Mouse (Mus musculus) heart, adult 9 months (tissue): ENCODE measurements around the gene Dmxl2.

Experiments used
- DNase-seq, 2 experiments: peaks; one replicate each; pipeline ENCODE4 v3.0.0; 2022; ENCODE audit warnings: low spot score in 2 of 2

Dmxl2 gene

DNA sequence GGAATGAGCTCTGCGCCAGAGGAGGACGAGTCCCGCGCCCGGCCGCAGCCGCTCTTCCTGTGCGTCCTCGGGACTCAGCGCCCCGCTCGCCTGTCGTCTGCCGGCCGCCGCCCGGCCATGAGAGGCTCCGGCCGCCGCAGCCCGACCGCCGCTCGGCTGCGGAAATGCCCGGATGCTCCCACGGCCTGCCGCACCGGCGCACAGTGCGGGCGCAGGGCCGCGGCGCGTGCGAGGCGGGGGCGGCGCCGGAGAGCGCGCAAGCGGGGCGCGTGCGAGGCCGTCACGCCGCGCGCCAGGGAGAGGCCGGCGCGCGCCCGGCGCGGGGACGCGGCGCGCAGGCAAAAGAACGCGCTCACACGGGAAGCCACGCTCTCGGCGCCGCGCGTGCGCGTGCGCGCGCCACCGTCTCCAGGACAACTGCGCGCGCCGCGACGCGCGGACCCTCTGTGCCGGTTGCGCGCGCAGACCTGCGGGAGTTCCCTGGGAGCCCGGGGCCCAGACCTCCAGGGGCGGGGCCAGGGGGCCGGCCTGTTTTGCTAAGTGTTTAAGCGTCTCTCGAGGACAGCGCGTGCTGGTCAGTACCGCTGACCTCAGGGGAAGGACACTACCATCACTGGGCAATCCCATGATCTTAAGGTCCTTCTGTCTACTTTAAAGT lies at the start of gene Dmxl2:
Gene Dmxl2, minus strand, starts transcription at position 174 of the 658 bp plus-strand sequence.
- peak; percentile 92 for DNase-seq

GRCm38 (mm10) chr9:54549433-54549832 lies 48.0 kb upstream of the Dmxl2 start:
- DNase-seq: no peak

DNA sequence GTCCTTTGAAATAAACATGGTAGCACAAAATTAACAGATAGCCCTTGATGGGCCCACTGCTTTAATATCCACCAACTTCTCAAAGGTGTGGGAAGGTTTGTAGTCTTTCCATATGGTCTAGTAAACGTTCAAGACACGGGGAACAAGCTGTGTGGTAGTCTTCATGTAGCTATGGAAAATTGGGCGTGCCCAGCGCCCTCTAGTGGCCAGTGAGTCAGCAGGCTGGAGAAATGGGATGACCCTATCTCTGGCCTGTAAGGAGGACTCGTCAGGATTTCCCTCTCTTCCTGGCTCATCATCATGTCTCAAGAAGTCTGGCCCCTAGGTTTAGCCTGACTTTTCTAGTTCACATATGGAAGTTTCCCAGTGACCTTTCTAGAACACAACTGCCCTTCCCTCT lies 46.1 kb upstream of the Dmxl2 start:
- peak in 1 of 2 experiments; percentile 28 for DNase-seq

- DNase-seq: no peak
Measured at GRCm38 (mm10) chr9:54544954-54545315, 43.5 kb upstream of the Dmxl2 start.

- no peak for DNase-seq
Measured at GRCm38 (mm10) chr9:54544212-54544953, 43.0 kb upstream of the Dmxl2 start.

GRCm38 (mm10) chr9:54540801-54541200 lies 39.4 kb upstream of the Dmxl2 start:
- DNase-seq: no peak

DNA sequence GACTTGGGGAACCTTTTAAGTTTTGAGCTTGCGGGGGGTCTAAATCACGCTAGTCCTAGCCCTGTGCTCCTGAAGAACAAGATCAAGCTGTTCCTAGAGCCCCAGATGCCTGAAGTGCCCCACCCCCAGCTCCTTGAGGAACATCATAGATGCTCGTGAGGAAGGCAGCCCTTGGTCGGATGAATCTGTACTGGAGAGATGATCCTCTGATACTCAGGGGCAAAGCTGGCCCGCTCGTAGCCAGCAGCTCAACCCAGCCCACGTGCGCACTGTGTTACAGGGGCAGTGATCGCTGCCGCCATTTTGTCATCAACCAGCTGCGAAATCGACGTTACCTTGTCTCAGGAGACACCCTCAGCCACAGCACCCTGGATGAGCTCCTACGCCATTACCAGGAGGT lies 37.3 kb upstream of the Dmxl2 start, which contains the start of gene Sh2d7:
Gene Sh2d7, plus strand, starts transcription at position 301 of the 400 bp plus-strand sequence.
- DNase-seq: no peak

DNA sequence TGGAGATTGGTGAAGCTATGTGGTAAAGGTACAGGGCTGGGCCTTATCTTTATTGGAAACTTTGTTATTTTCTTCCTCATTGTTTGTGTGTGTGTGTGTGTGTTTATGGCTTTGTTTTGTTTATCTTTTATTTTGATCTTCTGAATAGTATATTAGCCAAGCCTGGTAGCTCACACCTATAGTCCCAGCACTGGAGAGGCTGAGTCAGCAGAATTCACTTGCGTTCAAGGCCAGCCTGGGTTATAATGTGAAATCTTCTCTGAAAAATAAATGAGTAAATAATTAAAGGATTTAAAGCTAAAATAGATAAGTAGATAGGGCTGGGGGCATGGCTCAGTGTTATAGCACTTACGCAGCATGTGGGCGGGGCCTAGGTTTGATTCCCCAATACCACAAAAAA lies 36.8 kb upstream of the Dmxl2 start:
- no peak for DNase-seq

DNA sequence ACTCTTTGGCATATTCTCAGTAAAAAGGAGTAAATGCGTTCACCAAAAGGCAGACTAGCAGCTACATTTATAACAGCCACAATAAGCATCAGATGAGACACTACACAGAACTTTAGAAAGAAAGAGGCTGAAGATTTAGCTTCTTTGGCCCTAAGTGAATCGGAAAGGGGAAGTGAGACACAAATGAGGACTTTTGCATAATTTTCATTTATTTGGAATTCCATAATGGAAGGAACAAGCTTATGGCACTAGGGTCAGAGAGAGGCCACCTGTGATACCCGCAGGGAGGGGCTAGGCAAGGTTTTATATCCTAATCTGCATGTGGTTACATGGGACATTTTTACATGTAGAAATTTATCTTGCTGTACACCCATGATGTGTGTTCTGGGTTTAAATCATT lies 36.1 kb upstream of the Dmxl2 start:
- DNase-seq: no peak

- no peak for DNase-seq
Measured at GRCm38 (mm10) chr9:54537030-54537429, 35.6 kb upstream of the Dmxl2 start.

GRCm38 (mm10) chr9:54536236-54536635 lies 34.8 kb upstream of the Dmxl2 start:
- no peak for DNase-seq

GRCm38 (mm10) chr9:54533975-54534374 lies 32.5 kb upstream of the Dmxl2 start:
- no peak for DNase-seq

DNA sequence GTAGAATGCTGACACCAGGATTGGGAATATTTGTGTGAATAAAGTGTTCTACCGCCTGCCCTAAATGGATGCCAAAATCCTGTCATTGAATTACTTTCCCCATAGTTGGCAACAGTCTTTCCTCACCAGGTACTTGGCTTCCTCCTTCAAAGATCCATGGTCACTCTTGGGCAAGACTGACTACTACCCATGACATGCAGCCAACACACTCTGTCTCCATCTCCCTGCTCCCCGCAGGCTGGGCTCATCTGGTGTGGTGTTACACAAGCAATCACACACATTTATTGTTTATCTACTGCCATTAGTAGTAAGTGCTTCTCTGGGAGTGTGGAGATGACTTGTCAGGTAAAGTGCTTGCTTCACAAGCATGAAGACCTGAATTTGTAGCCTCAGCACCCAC lies 31.5 kb upstream of the Dmxl2 start:
- DNase-seq: no peak

DNA sequence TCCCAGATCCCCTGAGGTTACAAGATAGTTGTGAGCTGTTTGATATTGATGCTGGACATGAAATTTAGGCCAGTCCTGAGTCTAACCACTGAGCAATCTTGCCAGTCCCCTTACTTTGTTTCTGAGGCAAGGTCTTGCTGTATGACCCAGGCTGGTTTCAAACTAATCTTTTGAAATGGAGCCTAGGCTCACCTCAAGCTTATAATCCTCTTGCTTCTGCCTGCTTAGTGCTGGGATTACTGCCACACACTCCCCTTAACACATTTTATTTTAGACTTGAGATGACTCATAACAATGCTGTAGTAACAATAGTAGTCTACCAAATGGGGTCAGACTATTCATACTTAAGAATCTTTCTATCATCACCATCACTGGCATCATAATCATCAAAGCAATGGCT lies 30.0 kb upstream of the Dmxl2 start:
- no peak for DNase-seq

DNA sequence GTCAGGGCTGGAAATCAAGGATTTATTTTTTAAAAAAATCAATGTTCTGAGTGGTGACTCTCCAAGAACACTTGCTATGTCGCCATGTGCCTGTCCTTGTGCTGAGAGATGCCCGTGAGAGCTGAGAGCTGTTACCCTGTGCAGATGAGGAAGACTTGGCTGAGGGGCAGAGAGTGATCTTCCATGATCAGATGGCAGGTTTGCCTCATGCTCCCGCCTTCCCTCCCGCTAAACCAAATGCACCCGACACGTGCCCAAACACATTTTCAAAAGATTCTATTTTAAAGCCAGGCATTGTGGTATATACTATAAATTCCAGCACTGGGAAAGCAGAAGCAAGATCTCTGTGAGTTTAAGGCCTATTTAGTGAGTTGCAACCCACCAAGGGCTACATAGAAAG lies 29.4 kb upstream of the Dmxl2 start:
- no peak for DNase-seq

DNA sequence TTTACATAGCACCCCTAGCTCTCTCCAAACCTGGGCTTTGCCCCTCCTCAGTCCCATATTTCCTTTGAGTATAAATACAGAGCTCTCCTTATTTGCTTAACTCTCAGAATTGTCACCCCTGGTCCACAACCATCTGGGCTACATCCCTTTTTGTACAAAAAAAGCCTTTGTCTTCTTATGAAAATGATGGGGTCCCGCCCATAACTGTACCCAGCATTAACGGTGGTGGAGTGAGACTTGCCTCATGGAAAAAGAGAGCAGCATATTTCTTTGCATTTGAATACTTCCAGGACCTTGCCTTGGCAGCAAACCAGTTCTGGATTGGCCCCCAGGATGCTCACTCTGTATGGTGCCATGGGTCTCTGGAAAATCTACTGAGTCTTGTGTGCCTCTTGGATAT lies 28.5 kb upstream of the Dmxl2 start:
- no peak for DNase-seq

DNA sequence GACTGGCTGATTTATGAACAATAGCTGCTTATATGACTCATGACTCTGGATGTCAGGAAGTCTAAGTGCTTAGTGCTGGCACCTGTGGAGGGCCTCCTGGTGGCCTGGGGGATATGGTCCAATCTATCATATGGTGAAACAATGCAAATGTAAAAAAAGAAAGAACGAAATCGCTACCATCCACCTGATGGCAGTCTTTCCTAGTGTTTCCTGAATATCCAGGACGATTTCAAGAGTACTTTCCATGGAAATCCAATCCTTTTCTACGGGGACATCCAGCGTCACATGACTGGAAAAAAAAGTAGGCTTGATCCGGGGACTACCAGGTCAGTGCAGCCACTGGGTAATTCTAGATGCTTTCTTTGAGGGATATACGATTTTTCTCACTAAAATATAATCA lies 26.3 kb upstream of the Dmxl2 start:
- no peak for DNase-seq

DNA sequence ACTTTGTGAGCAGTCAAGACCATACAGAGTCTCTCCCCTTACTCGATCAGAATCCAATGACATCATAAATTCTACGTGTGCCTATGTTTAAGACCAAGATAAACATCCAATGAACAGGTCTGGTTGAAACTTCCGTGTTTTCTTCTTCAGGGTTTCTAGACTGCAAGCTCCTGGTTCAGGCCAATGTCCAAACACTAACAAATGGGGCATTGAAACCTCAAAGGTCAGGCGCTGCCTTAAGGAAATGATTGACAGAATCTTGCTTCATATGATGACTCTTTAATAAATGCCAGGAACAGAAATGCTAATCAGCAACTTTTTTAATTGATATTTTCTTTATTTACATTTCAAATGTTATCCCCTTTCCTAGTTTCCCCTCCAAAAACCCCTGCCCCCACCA lies 18.9 kb upstream of the Dmxl2 start:
- DNase-seq: no peak

- DNase-seq: no peak
Measured at GRCm38 (mm10) chr9:54518921-54519320, 17.5 kb upstream of the Dmxl2 start.

DNA sequence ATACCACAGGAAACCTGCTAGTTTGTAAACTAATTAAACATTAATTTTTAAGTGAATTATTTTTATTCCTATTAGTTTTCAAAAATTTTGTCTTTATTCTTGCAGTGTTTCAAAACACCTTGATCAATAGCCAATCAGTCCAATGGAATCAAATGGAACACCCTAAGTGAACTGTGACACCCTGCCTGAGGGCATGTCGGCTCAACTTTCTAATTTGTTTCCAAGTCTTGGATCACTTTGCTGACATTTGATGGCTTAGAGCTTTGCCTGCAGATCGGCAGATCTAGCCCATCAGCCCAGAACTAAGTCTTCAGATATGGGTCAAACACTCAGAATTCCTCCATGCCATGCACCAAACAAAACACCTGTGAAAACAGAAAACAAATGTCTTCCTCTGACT lies 14.6 kb upstream of the Dmxl2 start:
- DNase-seq: no peak

- no peak for DNase-seq
Measured at GRCm38 (mm10) chr9:54502873-54503272, 1.4 kb upstream of the Dmxl2 start.

- no peak for DNase-seq
Measured at GRCm38 (mm10) chr9:54502111-54502495, 677 bp upstream of the Dmxl2 start.

DNA sequence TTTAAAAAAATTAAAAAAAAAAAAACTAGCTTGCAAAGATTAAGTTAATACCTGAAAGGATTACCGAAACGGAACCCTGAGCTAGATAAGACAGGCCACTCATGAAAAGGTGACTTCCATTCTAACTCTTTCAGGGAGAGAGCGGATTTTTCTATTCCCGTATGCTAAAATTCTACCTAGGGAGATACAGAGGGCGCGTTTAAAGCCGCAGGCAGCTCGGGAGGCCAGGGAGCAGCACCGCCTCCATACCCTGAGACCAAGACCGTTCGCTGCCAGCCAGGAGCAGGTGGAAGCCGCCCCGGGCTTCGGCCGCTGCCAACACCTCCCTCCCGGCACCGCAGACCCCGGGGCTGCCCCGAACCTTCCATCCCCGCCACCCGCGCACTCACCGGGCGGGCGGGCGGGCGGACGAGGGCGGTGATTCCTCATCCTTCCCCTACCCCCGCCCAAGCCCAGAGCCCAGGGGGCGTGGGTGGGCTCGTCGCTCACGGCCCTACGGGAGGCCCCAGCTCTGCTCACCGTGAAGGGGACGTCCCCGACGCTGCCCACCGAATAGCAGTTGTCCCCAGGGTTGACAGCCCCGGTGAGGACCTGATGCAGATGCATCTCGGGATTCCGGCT lies 484 bp downstream of the Dmxl2 start:
- DNase-seq: peak in 1 of 2 experiments; percentile 31
